Mouse (Mus musculus) forebrain, postnatal 0 days (tissue): ENCODE data around the gene Trim7. TPM values are rescaled to one million over a fixed set of nuclear protein-coding genes. Genes with fewer than 3 reads are reported as not detected.

Source experiments
- ATAC-seq: fragments of 200-750 bp; cut with Nextera tagmentation; 2 replicates; pipeline ENCODE4 v1.8.0; 2017; ENCODE audit warnings: mild to moderate bottlenecking, moderate library complexity
- DNase-seq: peaks from one replicate; pipeline ENCODE4 v3.0.0-alpha.2; 2015
- H3K27ac ChIP-seq: fragments of 300-500 bp; sonication (generic); 2 replicates; pipeline ENCODE4 v1.5.1; 2014; ENCODE audit warnings: low read depth, mild to moderate bottlenecking, antibody characterized with exemption, low read length, moderate library complexity, mixed read lengths
- H3K27me3 ChIP-seq: fragments of 300-500 bp; sonication (generic); 2 replicates; pipeline ENCODE4 v1.6.1; 2014; ENCODE audit warnings: mild to moderate bottlenecking, low read length, mixed read lengths; ENCODE audit not compliant: insufficient read depth
- H3K36me3 ChIP-seq: fragments of 300-500 bp; sonication (generic); 2 replicates; pipeline ENCODE4 v1.6.1; 2014; ENCODE audit warnings: mild to moderate bottlenecking, moderate library complexity; ENCODE audit not compliant: insufficient read depth
- H3K4me1 ChIP-seq: fragments of 300-500 bp; sonication (generic); 2 replicates; pipeline ENCODE4 v1.6.1; 2014; ENCODE audit warnings: antibody characterized with exemption; ENCODE audit not compliant: insufficient read depth
- H3K4me2 ChIP-seq: fragments of 300-500 bp; sonication (generic); 2 replicates; pipeline ENCODE4 v1.6.1; 2014; ENCODE audit warnings: low read depth, mild to moderate bottlenecking, moderate library complexity
- H3K4me3 ChIP-seq: fragments of 300-500 bp; sonication (generic); 2 replicates; pipeline ENCODE4 v1.5.1; 2014; ENCODE audit warnings: low read depth, low read length, mixed read lengths
- H3K9ac ChIP-seq: fragments of 300-500 bp; sonication (generic); 2 replicates; pipeline ENCODE4 v1.6.1; 2014; ENCODE audit warnings: mild to moderate bottlenecking
- H3K9me3 ChIP-seq: fragments of 300-500 bp; sonication (generic); 2 replicates; pipeline ENCODE4 v1.6.1; 2016; ENCODE audit warnings: low read length
- CTCF ChIP-seq: sonication (generic); IDR thresholded peaks from 2 replicates; pipeline ENCODE4 v1.5.1; 2016; ENCODE audit warnings: antibody characterized with exemption, control low read depth, low read depth
- WGBS: fragments of 180-500 bp; shearing (Covaris S2); extraction: QIAGEN DNeasy Blood & Tissue Kit; methylation state at CpG from one replicate; pipeline ENCODE4 v1.1.7; 2014; 5-methylcytosine and 5-hydroxymethylcytosine counted together
- polyA plus RNA-seq: library from polyadenylated mRNA; unstranded; fragments of >200 nt; fragmentation: Nextera tagmentation; extraction: Ambion mirVana; gene quantifications from 2 replicates; pipeline ENCODE4 v1.2.1, GENCODE M21; 2015
- total RNA-seq: library from RNA; depleted of rRNA; stranded (reverse); fragments of >200 nt; gene quantifications from 2 replicates; pipeline ENCODE4 v1.2.3, GENCODE M21; 2014

Trim7 gene
- total and polyA plus RNA-seq, 2 experiments from 2014 or later, result 2.5 to 9.5 TPM

DNA sequence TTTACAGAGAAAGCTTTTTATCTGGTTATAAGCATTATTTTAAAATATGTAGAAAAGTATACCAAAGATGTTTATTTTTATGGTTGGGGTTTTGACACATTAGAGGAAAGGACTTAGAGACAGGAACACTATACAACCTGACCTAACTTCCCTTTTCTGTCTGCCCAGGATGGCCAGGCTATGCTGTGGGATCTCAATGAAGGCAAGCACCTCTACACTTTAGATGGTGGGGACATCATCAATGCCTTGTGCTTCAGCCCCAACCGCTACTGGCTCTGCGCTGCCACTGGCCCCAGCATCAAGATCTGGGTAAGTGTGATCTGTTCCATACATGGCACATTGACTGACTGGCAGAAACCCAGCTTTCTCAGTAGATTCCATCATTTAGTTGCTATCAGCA, 22.0 kb upstream of the Trim7 start:
- Histone ChIP-seq H3K27me3 (no peaks in the 10 kb centered on the region), H3K36me3 (peaks cover 70% of the 10 kb centered on the region), H3K27ac (no peak overlapping the region), H3K9ac (no peak overlapping the region), H3K4me2 (no peak overlapping the region), H3K4me3 (no peak overlapping the region), H3K9me3 (no peaks in the 10 kb centered on the region), H3K4me1 (peaks cover 9% of the 10 kb centered on the region)
- DNase-seq (no peak), ATAC-seq (no peak)
- no peak for TF ChIP-seq CTCF
- WGBS, result 96% methylated on average over 2 of the region's 2 CpGs

DNA sequence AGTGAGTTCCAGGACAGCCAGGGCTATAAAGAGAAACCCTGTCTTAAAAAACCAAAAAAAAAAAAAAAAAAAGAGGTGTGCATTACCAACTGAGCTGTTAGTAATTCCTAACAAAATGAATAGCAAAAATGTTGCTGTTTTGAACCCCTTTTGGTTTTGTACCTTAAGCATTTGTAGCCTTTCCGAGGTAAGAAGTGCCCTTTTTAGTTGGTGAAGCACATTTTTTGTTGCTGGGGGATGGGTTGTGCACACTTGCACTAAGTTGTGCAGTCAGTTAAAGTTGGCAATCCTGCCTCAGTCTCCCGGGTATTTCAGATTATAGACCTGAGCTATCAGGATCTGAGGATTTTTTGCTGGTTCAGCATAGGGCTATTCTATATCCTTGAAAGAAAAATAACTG, 21.0 kb upstream of the Trim7 start:
- Histone ChIP-seq H3K4me3 (no peak overlapping the region), H3K9me3 (no peaks in the 10 kb centered on the region), H3K36me3 (peaks cover 77% of the 10 kb centered on the region), H3K4me1 (peaks cover 7% of the 10 kb centered on the region; the same call in 1 of the 2 replicates), H3K9ac (no peak overlapping the region), H3K27ac (no peak overlapping the region), H3K27me3 (no peaks in the 10 kb centered on the region), H3K4me2 (no peak overlapping the region)
- 81% methylated on average over 2 of the region's 2 CpGs for WGBS
- DNase-seq (no peak), ATAC-seq (no peak)
- TF ChIP-seq CTCF, result no peak

DNA sequence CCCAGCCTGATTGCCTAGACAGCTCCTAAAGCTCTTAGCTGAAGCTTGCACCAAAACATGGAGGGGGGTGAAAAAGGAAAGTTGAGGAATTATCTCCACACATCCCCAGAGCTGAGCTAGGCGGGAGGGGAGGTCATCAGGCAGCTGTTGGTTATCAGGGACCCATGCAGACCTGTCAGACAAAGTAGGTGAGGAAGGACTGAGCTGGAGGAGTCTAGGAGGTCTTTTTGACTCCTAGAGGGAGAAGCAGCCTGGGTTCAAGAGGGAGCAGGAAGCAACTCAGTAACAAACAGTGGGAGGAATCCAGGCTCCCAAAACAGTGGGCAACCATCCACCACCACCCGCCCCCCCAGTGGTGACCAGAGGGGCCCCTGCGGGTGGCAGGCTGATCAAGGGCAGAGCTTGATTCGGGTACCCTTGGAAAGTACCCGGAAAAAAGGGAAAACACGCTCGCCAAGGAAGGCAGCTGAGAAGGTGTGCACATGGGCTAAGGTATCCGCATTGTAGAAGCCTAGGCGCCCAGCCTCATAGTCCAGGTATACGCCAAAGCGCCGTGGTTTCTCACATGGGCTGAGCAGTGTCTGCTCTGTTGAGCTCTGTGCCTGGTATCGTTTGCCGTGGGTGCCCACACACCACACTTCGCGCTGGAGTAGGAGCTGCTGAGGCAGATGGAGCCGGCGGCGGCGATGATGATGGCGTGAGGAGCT, 18.9 kb upstream of the Trim7 start:
- TF ChIP-seq CTCF, result no peak
- Histone ChIP-seq H3K27me3 (no peaks in the 10 kb centered on the region), H3K4me3 (no peak overlapping the region), H3K9me3 (no peaks in the 10 kb centered on the region), H3K36me3 (peaks cover 92% of the 10 kb centered on the region), H3K27ac (no peak overlapping the region), H3K4me1 (no peaks in the 10 kb centered on the region), H3K4me2 (no peak overlapping the region), H3K9ac (no peak overlapping the region)
- DNase-seq (no peak), ATAC-seq (peak; percentile 44)
- 55% methylated on average over 21 of the region's 21 CpGs for WGBS

DNA sequence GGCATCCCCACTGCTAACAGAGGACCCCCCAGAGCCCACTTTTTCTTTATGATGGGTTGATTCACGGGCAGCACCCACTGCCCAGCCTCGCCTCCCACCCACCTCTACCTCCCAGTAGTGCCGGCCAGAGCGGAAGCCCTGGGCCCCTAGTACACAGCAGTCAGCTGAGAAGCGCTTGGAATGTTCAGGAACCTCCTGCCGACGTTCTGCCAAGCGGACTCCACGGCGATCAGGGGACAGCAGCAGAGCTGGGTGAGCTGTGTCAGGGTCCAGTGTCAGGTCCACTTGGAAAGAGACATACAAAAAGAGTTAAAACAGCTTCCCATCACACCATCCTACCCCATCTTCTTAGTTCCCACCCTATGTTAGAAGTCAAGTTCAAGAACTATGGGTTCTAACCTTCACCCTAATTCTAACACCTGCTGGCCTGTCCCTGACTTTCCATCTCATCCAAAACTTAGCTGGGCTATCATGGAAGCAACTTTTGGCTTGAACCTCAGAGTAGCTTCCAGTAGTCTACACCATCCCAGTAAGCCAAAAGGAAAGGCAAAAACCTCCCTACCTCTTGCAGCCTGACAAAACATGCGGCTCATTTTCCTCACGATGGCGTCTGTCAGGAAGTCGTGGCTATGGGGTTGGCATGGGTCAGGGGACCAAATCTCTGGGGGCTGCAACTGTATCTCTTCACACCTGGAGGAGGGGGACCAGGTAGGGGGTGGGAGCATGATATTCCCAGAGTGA, 18.2 kb upstream of the Trim7 start:
- Histone ChIP-seq H3K4me3 (no peak overlapping the region), H3K36me3 (peaks cover 94% of the 10 kb centered on the region), H3K9ac (no peak overlapping the region), H3K9me3 (no peaks in the 10 kb centered on the region), H3K27me3 (no peaks in the 10 kb centered on the region), H3K4me1 (no peaks in the 10 kb centered on the region), H3K27ac (no peak overlapping the region), H3K4me2 (no peak overlapping the region)
- DNase-seq (no peak), ATAC-seq (no peak)
- 67% methylated on average over 14 of the region's 14 CpGs for WGBS
- no peak for TF ChIP-seq CTCF

DNA sequence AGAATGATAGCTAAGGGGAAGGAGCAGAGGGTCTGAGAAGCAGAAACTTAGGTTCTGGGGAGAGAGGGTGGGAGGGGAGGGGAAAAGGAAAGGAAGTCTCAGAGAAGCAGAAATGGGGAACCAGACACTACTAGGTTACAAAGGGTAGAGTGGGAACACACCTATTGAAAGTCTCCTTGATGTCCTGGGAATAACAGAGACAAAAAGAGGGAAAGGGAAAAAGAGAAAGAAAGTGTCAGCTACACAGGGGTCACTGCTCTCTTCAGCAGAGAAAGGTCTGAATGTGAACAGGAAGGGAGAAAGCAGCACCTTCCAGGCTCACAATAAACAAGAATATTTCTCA, 17.7 kb upstream of the Trim7 start:
- H3K9ac ChIP-seq, result no peak overlapping the region
- TF ChIP-seq CTCF, result no peak
- no peak overlapping the region for H3K4me2 ChIP-seq
- no peaks in the 10 kb centered on the region for H3K4me1 ChIP-seq
- no peaks in the 10 kb centered on the region for H3K9me3 ChIP-seq
- no peaks in the 10 kb centered on the region for H3K27me3 ChIP-seq
- no peak for DNase-seq
- H3K36me3 ChIP-seq, result peaks cover 93% of the 10 kb centered on the region
- H3K27ac ChIP-seq, result no peak overlapping the region
- ATAC-seq, result no peak
- H3K4me3 ChIP-seq, result no peak overlapping the region

DNA sequence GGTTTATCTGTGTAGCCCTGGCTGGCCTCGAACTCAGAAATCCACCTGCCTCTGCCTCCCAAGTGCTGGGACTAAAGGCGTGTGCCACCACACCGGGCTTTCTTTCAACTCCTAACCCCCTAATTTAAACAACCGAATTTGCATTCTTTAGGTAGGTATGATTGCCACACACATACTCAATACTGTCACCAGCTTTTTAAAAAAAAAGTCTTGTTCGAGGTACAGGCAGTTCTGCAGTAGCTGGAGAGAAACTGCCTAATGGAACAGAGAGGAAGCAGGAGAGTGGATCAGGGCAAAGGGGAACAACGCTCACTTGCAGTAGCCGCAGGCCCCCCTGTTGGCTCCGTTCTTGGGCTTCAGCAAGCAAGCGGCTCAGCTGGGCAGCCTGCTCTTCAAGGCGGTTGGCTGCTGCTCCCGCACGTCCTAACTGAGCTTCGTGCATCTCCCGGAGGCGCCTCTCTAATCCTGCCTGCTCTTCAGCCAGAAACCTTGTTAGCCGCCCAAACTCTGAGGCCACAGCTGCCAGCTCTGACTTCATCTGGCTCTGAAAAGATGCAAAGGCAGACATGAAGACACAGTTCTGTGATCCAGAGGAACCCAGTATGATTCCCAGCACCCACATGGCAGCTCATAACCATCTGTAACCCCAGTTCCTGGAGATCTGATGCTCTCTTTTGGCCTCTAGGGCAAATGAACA, 17.1 kb upstream of the Trim7 start:
- no peak overlapping the region for H3K9ac ChIP-seq
- no peak overlapping the region for H3K4me3 ChIP-seq
- peak; percentile 12 for DNase-seq

DNA sequence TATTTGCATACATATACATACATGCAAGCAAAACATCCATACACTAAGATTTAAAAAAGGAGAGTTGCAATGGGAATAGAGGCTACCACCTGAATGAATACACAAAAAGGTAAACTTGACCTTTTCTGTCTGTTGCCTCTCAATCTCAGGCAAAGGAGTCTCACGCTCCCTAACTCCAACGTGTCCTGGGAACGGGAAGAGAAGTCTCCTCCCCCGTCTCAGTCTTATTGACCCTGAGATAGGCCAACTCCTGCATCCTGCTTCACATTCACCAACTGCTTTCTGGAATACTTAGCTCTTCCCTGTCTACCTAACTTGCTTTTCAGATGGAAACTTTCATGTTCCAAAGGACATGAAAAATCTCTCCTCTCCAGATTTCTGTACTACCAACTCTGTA, 16.5 kb upstream of the Trim7 start:
- ATAC-seq (no peak), DNase-seq (no peak)
- peaks cover 4% of the 10 kb centered on the region; the same call in 1 of the 2 replicates for H3K4me1 ChIP-seq
- H3K27ac ChIP-seq, result 0 out of 2 replicates have a peak overlapping the region, but pooled peaks have one; percentile 2
- no peak overlapping the region for H3K9ac ChIP-seq
- H3K9me3 ChIP-seq, result no peaks in the 10 kb centered on the region
- H3K4me2 ChIP-seq, result no peak overlapping the region
- no peak overlapping the region for H3K4me3 ChIP-seq
- WGBS, result 67% methylated on average over 4 of the region's 4 CpGs
- no peak for TF ChIP-seq CTCF
- H3K36me3 ChIP-seq, result peaks cover 83% of the 10 kb centered on the region
- H3K27me3 ChIP-seq, result no peaks in the 10 kb centered on the region

More for the DNA sequence above, 17.1 kb upstream of the Trim7 start:
- Histone ChIP-seq H3K4me2 (no peak overlapping the region), H3K36me3 (peaks cover 87% of the 10 kb centered on the region), H3K27ac (0 out of 2 replicates have a peak overlapping the region, but pooled peaks have one; percentile 2), H3K9me3 (no peaks in the 10 kb centered on the region), H3K4me1 (no peaks in the 10 kb centered on the region), H3K27me3 (no peaks in the 10 kb centered on the region)
- ATAC-seq, result peak; percentile 36; the same call in 1 of the 2 replicates
- 54% methylated on average over 16 of the region's 16 CpGs for WGBS
- no peak for TF ChIP-seq CTCF
